Mouse (Mus musculus): ENCODE results near the gene Gm29609. TPM values are rescaled to one million over a fixed set of nuclear protein-coding genes. Genes with fewer than 3 reads are reported as not detected.

Gm29609 gene
- total RNA-seq, 2 experiments from 2014 or later: 3.5 to 4.0 TPM

DNA sequence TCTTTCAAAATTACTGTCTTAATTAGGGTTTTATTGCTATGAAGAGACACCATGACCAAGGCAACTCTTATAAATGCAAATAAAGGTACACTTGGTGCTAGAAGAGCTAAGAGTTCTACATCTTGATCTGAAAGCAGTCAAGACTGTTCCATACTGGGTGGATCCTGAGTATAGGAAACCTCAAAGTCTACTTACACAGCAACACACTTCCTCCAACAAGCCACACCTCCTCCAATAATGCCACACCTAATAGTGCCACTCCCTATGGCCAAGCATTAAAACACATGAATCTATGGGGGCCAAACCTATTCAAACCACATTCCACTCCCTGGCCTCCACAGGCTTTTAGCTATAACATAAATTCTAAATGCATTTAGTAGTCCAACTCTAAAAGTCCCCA is 17.2 kb downstream of the Gm29609 start:
- DNase-seq (ENCODE audit: low spot score in 2 of 2): no peak
- Histone ChIP-seq H3K27ac (no peak overlapping the region), H3K4me3 (no peak overlapping the region)
- TF ChIP-seq CTCF (conservative IDR thresholded peaks at IDR 0.05): no peak

DNA sequence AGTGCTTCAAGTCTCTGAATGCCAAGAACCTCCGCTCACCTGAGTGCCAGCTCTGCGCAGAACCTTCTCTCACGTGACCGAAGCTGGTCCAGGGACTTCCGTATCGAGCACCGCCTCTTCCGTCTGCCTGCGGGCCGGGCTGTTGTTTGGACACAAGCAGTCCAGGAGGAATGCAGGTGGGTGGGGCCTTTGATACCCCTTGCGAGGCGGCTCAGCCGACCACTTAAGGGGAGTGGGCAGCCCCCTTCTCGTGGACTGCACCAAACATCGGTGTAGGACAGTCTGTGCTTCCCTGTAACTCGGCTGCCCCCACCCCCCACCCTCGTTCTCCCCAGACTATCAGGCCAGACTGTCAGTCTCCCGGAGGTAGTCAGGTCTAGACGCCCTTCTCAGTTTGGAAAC is 25.6 kb downstream of the Gm29609 start, which contains the start of gene Mpv17:
TSS of gene Mpv17 (minus strand) at position 100 of the 402 bp plus-strand sequence.
- Histone ChIP-seq H3K4me3 (peak within 1 kb of the TSS; percentile 83), H3K27ac (peak within 1 kb of the TSS; percentile 94)
- peak; percentile 76 to 82 for DNase-seq (ENCODE audit: low spot score in 2 of 2)
- no peak for TF ChIP-seq CTCF (conservative IDR thresholded peaks at IDR 0.05)

DNA sequence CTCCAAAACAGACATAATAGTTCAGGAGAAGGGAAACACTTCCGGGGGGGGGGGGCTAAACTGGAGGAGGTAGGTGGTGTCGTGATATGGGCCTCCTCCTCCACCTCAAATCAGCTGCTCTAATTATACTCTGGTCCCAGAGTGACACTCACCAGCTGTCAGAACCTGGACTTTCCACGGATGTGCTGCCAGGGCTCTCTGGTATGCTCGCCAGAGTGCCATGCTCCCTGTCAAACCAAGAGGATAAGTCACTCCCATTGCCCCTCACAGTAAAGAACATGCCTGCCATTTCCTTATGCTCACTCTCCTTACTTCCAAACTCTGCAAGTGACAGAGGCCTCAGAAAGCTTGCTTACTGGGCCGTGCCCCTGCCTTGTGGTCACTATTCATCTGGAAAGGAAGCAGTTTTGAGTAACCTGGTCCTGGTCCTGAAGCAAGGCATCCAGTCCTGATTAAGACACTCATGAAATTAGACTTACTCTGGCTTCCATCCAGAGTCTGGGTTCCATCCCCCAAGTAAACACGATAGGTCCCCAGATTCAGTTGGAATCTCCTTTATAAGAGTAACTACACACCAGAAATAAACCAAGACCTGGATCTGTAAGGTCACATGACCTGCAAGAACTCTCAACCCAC is 26.1 kb downstream of the Gm29609 start:
- H3K27ac ChIP-seq: peak overlapping the region; percentile 94
- TF ChIP-seq CTCF (conservative IDR thresholded peaks at IDR 0.05): no peak
- peak in 1 of 2 experiments; percentile 30 for DNase-seq (ENCODE audit: low spot score in 2 of 2)
- H3K4me3 ChIP-seq: peak overlapping the region; percentile 83

DNA sequence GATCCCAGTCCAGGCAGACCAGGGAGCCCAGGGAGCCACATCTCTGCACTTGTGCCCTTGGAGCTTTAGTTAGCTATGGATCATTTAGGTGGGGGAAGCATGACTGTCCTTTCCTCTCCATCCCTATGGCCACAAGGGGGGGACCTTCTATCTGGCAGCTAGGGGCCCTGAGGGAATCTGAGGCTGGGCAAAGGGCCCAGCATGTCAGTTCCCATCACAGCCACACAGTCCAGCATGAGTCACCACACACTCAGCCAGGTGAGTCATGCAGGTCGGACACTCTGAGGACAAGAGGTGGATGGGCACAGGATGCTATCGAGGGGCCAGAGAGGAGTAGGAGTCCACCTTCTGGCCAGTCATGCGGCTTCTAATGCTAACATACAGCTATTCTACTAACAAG is 28.0 kb downstream of the Gm29609 start:
- TF ChIP-seq CTCF (conservative IDR thresholded peaks at IDR 0.05): peak; percentile 27
- no peak overlapping the region for H3K27ac ChIP-seq
- DNase-seq (ENCODE audit: low spot score in 2 of 2): no peak
- H3K4me3 ChIP-seq: no peak overlapping the region

DNA sequence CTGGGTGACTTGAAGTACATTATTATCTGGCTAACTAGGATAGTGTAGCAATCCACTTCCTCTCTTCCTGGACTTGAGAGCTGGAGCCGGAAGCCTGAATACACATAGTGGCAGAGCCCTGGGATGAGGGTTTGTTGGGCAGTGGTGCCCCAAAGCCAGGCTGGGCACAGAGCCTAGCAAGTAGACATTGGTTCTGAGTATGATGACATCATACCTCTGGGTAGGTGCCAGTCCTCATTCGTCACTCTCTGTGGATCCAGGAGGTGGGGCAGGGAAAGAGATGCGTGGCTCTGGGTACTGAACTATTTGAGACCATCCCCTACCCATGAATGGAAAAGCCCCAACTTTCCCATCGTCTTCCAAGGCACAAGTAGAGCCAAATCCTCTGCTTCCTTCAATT is 29.9 kb downstream of the Gm29609 start:
- DNase-seq (ENCODE audit: low spot score in 2 of 2): no peak
- TF ChIP-seq CTCF (conservative IDR thresholded peaks at IDR 0.05): no peak
- Histone ChIP-seq H3K27ac (no peak overlapping the region), H3K4me3 (no peak overlapping the region)

DNA sequence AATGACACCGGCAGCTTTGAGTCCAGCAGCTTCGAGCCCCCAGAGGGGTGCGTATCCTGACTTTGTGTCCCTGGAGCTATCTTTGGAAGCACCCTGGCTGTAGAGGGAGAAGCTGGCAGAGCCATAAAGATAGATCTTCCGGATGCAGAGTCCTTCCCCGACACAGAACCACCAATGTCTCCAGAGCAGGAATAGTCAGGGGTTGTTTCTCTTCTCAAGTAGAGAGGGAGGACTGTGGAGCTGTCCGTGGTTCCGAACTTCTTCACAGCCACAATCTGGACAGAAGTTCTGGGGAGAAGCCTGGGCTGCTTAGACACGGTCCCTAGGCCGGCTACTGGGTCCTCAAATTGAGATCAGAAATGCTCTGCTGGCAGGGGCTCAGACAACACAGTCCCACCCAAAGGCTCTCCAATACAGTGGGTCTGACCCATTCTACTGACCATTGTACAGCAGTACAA is 40.7 kb downstream of the Gm29609 start:
- Histone ChIP-seq H3K4me3 (no peak overlapping the region), H3K27ac (no peak overlapping the region)
- no peak for DNase-seq (ENCODE audit: low spot score in 2 of 2)
- TF ChIP-seq CTCF (conservative IDR thresholded peaks at IDR 0.05): no peak

DNA sequence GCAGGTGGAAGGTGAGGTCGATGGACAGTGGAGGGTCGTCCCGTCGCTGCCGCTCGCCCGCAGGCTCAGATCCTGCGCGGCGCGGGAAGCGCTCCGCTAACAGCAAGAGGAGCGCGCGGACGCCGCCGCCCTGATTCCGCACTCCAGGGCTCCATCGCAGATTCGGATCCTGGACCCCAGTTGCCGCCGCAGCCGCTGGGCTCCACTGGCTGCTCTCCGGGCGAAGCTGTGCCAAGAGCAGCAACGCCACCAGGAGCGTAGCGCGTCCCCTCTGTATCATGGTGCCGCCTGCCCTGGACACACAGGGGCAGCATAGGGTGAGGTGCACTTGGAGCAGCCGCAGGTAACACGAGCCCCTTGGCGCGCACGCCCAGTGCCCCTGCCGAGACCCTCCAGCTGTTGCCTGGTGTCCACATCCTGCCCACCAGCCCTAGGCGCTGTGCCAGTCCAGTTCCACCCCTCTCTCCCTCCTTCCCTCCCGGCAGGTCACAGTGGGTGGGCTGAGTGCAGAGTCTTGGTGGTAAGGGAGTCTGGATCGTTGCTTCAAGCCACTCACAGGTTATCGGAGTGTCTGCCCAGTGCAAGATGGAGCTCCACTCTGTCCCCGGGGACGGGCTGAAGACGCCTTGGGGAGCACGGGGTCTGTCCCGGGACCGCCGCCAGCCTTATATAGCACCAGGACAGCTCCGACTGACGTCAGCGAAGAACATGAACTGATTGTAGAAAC is 41.3 kb downstream of the Gm29609 start, which contains the start of gene Ucn:
TSS of gene Ucn (minus strand) at position 589 of the 727 bp plus-strand sequence.
- no peak for TF ChIP-seq CTCF (conservative IDR thresholded peaks at IDR 0.05)
- Histone ChIP-seq H3K27ac (no peak within 1 kb of the TSS), H3K4me3 (peak within 1 kb of the TSS; percentile 46)
- DNase-seq (ENCODE audit: low spot score in 2 of 2): no peak

DNA sequence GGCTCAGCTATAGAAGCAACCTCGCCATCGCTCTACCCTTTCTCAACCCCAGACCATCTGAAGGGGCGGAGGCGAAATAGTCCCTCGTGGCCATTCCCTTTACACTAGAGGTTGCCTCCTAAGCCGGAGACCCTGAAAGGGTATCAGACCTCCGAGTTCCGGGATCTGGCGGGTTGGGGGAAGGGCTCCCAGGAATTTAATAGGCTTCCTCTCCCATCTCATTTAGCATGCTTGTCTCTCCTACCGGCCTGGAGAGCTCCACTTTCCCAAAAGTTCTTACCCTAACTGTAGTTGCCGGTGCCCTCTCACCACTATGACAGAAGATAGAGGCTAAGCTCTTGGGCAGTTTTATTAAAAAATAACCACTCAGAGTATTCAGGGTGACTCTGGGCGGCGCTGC is 42.1 kb downstream of the Gm29609 start:
- peak overlapping the region; percentile 46 for H3K4me3 ChIP-seq
- no peak for TF ChIP-seq CTCF (conservative IDR thresholded peaks at IDR 0.05)
- H3K27ac ChIP-seq: no peak overlapping the region
- no peak for DNase-seq (ENCODE audit: low spot score in 2 of 2)

DNA sequence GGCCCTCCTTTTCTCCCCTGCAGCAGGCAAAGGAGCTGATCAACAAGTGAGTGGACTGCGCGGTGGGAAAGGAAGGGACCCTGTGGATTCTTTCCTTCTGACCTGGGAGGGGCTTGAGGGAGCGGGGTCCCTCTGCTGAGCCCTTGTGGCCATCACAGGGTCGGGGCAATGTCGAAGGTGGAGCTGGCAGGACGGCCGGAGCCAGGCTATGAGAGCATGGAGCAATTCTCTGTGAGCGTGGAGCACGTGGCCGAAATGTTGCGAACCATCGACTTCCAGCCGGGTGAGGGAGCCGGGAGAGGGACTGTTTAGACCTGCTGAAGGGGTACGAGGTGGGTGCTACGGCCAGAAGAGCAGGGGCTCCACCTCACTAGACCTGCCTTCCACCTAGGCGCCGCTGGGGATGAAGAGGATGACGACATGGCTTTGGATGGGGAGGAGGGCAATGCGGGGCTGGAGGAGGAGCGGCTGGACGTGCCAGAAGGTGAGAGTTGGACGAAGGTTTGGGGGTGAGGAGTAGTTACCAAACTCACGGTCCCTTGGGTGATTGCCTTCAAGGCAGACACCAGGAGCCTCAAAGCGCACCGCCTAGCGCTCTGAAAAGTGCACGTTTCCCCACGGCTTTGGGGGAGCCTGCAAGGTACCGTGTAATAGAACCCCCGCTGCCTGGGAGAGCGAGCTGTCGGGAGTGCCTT is 42.8 kb downstream of the Gm29609 start:
- H3K4me3 ChIP-seq: peak overlapping the region; percentile 46
- TF ChIP-seq CTCF (conservative IDR thresholded peaks at IDR 0.05): peak; percentile 42
- H3K27ac ChIP-seq: no peak overlapping the region
- no peak for DNase-seq (ENCODE audit: low spot score in 2 of 2)

DNA sequence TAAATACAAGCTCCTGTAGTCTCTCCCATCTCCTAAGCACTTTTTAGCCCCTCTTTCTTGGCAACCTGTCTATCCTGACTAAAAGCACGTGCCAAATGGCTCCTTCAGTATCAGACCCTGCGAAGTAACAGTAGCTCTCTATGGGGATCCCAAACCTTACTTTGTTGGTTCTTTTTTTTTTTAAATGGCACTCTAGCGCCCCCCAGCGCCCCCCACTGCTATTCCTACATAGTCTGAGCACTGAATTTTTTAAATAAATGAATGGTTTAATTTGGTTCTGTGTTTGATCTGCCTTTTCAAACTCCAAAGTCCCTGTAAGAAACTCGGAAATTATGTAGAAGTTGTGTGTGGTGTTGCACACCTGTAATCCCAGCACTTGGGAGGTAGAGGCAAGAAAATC is 53.7 kb downstream of the Gm29609 start:
- TF ChIP-seq CTCF (conservative IDR thresholded peaks at IDR 0.05): peak; percentile 62
- peak in 1 of 2 experiments; percentile 29 for DNase-seq (ENCODE audit: low spot score in 2 of 2)
- Histone ChIP-seq H3K4me3 (no peak overlapping the region), H3K27ac (no peak overlapping the region)

DNA sequence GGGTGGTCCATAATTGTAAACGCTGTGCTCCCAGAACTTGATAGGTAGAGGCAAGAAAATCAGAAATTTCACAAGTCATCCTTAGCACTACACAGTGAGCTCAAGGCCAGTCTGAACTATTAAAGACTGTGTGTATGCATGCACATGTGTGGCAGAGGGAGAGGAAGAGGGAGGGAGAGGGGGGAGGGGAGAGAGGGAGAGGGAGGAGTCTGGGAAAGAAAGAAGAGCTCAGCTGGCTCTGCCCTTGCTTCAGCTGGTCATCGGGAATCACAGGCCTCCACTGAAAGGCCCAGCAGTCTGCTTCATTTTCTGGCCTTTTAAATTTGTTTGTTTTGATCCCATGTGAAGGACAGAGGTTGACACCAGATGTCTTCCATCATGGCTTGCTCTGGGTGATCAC is 56.2 kb downstream of the Gm29609 start:
- no peak for DNase-seq (ENCODE audit: low spot score in 2 of 2)
- TF ChIP-seq CTCF (conservative IDR thresholded peaks at IDR 0.05): no peak
- H3K4me3 ChIP-seq: no peak overlapping the region
- no peak overlapping the region for H3K27ac ChIP-seq

DNA sequence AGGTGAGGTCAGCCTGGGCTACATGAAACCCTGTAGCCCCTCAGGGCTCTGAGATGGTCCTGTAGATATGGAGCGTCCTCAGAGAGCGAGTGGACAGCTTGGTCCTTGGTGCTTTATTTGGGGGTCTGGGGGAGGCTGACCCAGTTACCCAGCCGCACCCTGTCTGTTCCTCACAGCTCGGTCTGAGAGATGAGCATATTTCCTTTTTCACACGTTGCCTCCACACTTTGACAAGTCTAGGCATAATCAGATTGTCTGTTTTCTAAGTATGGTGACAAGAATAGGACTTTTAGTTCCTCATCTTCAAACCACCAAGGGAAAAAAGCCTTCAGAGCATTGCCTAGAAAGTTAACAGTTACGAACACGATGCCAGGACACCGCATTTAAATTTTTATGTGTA is 58.6 kb downstream of the Gm29609 start:
- Histone ChIP-seq H3K4me3 (no peak overlapping the region), H3K27ac (no peak overlapping the region)
- no peak for TF ChIP-seq CTCF (conservative IDR thresholded peaks at IDR 0.05)
- no peak for DNase-seq (ENCODE audit: low spot score in 2 of 2)

DNA sequence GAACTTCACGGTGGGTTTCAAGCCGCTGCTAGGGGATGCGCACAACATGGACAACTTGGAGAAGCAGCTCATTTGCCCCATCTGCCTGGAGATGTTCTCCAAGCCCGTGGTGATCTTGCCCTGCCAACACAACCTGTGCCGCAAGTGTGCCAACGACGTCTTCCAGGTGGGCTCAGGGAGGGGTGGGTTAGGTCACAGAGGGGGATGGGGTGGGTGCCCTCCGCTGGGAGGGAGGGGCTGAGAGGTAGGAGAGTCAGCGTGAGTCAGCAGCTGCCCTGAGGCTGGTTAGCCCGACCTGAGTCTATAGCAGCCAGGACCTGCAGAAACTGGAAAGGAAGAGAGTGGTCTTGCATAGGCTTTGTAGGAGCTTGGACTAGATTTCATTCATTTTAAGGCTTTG is 62.8 kb downstream of the Gm29609 start:
- Histone ChIP-seq H3K27ac (no peak overlapping the region), H3K4me3 (no peak overlapping the region)
- TF ChIP-seq CTCF (conservative IDR thresholded peaks at IDR 0.05): no peak
- DNase-seq (ENCODE audit: low spot score in 2 of 2): no peak

All from layer of hippocampus, adult 2 months (tissue).